Mouse (Mus musculus): ENCODE data around the gene Slc6a17.

GRCm38 (mm10) chr3:107533532-107533931 lies 15.7 kb upstream of the Slc6a17 start:
- TF ChIP-seq CTCF (IDR thresholded peaks at IDR 0.05; ENCODE audit: low read depth, low read length): no peak
- TF ChIP-seq TAL1 (conservative IDR thresholded peaks at IDR 0.05; ENCODE audit: low read depth, low read length): no peak
- no peak for TF ChIP-seq GATA2 (IDR thresholded peaks at IDR 0.05; ENCODE audit: borderline replicate concordance, low read depth, low read length)
- no peak for TF ChIP-seq POLR2AphosphoS5 (IDR thresholded peaks at IDR 0.05; ENCODE audit: insufficient replicate concordance, low read depth, low read length)

Measured in G1E (cell line).